Mouse (Mus musculus) layer of hippocampus, adult 8-10 months (tissue): ENCODE results near the gene 2310022A10Rik. TPM values are rescaled to one million over a fixed set of nuclear protein-coding genes. Genes with fewer than 3 reads are reported as not detected.
A peak's percentile ranks its signal among the peaks of the same experiment; 100 is the strongest.

ENCODE experiments used
- DNase-seq, 2 experiments: peaks; one replicate each; pipeline ENCODE4 v3.0.0; 2022; ENCODE audit warnings: low spot score in 2 of 2
- total RNA-seq, 4 experiments: library from RNA; stranded (reverse); gene quantifications; 2 replicates each; pipeline ENCODE4 v1.2.4; 2022

Gene 2310022A10Rik
- total RNA-seq, 4 experiments from 2014 or later = 25.9 to 34.2 (median 29.8) TPM

GRCm38 (mm10) chr7:27590566-27591213 is 37.7 kb downstream of the 2310022A10Rik start:
- DNase-seq = no peak

- peak; percentile 94 to 95 for DNase-seq
Observed at GRCm38 (mm10) chr7:27591266-27592216, 38.5 kb downstream of the 2310022A10Rik start, which contains the start of gene Akt2. Gene Akt2 (plus strand): TSS chr7:27591552.

GRCm38 (mm10) chr7:27592217-27592929 is 39.3 kb downstream of the 2310022A10Rik start:
- no peak for DNase-seq

- DNase-seq = no peak
Observed at GRCm38 (mm10) chr7:27592934-27593645, 40.1 kb downstream of the 2310022A10Rik start.

GRCm38 (mm10) chr7:27596586-27597503 is 43.8 kb downstream of the 2310022A10Rik start:
- DNase-seq = no peak

- DNase-seq = no peak
Observed at GRCm38 (mm10) chr7:27598053-27598452, 45.0 kb downstream of the 2310022A10Rik start.

- DNase-seq = peak in 1 of 2 experiments; percentile 68
Observed at GRCm38 (mm10) chr7:27601628-27602027, 48.6 kb downstream of the 2310022A10Rik start.

- no peak for DNase-seq
Observed at GRCm38 (mm10) chr7:27602161-27602560, 49.1 kb downstream of the 2310022A10Rik start.

- DNase-seq = no peak
Observed at GRCm38 (mm10) chr7:27602835-27603234, 49.8 kb downstream of the 2310022A10Rik start.

- DNase-seq = no peak
Observed at GRCm38 (mm10) chr7:27604661-27605348, 51.8 kb downstream of the 2310022A10Rik start.

GRCm38 (mm10) chr7:27605499-27606285 is 52.7 kb downstream of the 2310022A10Rik start:
- DNase-seq = peak; percentile 55 to 58

- no peak for DNase-seq
Observed at GRCm38 (mm10) chr7:27606481-27607254, 53.6 kb downstream of the 2310022A10Rik start.

- DNase-seq = peak in 1 of 2 experiments; percentile 53
Observed at GRCm38 (mm10) chr7:27607580-27607979, 54.5 kb downstream of the 2310022A10Rik start.

- DNase-seq = no peak
Observed at GRCm38 (mm10) chr7:27608130-27608529, 55.1 kb downstream of the 2310022A10Rik start.

GRCm38 (mm10) chr7:27609285-27609684 is 56.3 kb downstream of the 2310022A10Rik start:
- no peak for DNase-seq

GRCm38 (mm10) chr7:27609688-27610087 is 56.7 kb downstream of the 2310022A10Rik start:
- DNase-seq = no peak

- no peak for DNase-seq
Observed at GRCm38 (mm10) chr7:27610370-27610769, 57.3 kb downstream of the 2310022A10Rik start.

GRCm38 (mm10) chr7:27610871-27611270 is 57.8 kb downstream of the 2310022A10Rik start:
- no peak for DNase-seq
